Mouse (Mus musculus) intestine, embryonic 14.5 days (tissue): Measurements from ENCODE around the gene Ppp1r9b. TPM values are rescaled to one million over a fixed set of nuclear protein-coding genes. Genes with fewer than 3 reads are reported as not detected.

Experiments
- ATAC-seq: fragments of 200-750 bp; cut with Nextera tagmentation; replicated peaks from 2 replicates; pipeline ENCODE4 v1.8.0; 2017; ENCODE audit warnings: low read depth, moderate number of reproducible peaks, moderate TSS enrichment, moderate library complexity; ENCODE audit not compliant: low FRiP score, low TSS enrichment
- DNase-seq: peaks from one replicate; pipeline ENCODE4 v3.0.0-alpha.2; 2018; ENCODE audit warnings: low spot score
- H3K27ac ChIP-seq: fragments of 300-500 bp; sonication (generic); 2 replicates; pipeline ENCODE4 v1.5.1; 2014; ENCODE audit warnings: low read depth, mild to moderate bottlenecking, control low read depth
- H3K27me3 ChIP-seq: fragments of 300-500 bp; sonication (generic); replicated peaks from 2 replicates; pipeline ENCODE4 v1.6.1; 2014; ENCODE audit warnings: low read length, control low read depth; ENCODE audit not compliant: control insufficient read depth, insufficient read depth
- H3K36me3 ChIP-seq: fragments of 300-500 bp; sonication (generic); 2 replicates; pipeline ENCODE4 v1.6.1; 2014; ENCODE audit warnings: low read length, control low read depth; ENCODE audit not compliant: control insufficient read depth, insufficient read depth
- H3K4me1 ChIP-seq: fragments of 300-500 bp; sonication (generic); replicated peaks from 2 replicates; pipeline ENCODE4 v1.6.1; 2014; ENCODE audit warnings: low read length, control low read depth, mixed read lengths; ENCODE audit not compliant: control insufficient read depth, insufficient read depth
- H3K4me2 ChIP-seq: fragments of 300-500 bp; sonication (generic); 2 replicates; pipeline ENCODE4 v1.6.1; 2014; ENCODE audit warnings: low read length
- H3K4me3 ChIP-seq: fragments of 300-500 bp; sonication (generic); 2 replicates; pipeline ENCODE4 v1.5.1; 2014; ENCODE audit warnings: low read depth, low read length, control low read depth, mixed read lengths
- H3K9ac ChIP-seq: fragments of 300-500 bp; sonication (generic); 2 replicates; pipeline ENCODE4 v1.6.1; 2014; ENCODE audit warnings: mild to moderate bottlenecking, low read length
- H3K9me3 ChIP-seq: fragments of 300-500 bp; sonication (generic); 2 replicates; pipeline ENCODE4 v1.6.1; 2016; ENCODE audit warnings: low read length, control low read depth; ENCODE audit not compliant: control insufficient read depth
- WGBS: fragments of 180-500 bp; shearing (Covaris S2); extraction: QIAGEN DNeasy Blood & Tissue Kit; methylation state at CpG from one replicate; pipeline ENCODE4 v1.1.7; 2014; 5-methylcytosine and 5-hydroxymethylcytosine counted together
- polyA plus RNA-seq: library from polyadenylated mRNA; unstranded; fragments of >200 nt; fragmentation: Nextera tagmentation; extraction: Ambion mirVana; gene quantifications from 2 replicates; pipeline ENCODE4 v1.2.1, GENCODE M21; 2014

Gene Ppp1r9b
- polyA plus RNA-seq, 1 experiment from 2014 or later: 11.9 TPM

- Histone ChIP-seq H3K4me2 (no peak overlapping the region), H3K27ac (peak overlapping the region; percentile 30; the same call in 1 of the 2 replicates), H3K9ac (no peak overlapping the region), H3K4me1 (peaks cover 21% of the 10 kb centered on the region), H3K36me3 (no peaks in the 10 kb centered on the region), H3K27me3 (no peaks in the 10 kb centered on the region), H3K9me3 (no peaks in the 10 kb centered on the region), H3K4me3 (no peak overlapping the region)
- DNase-seq: no peak
- WGBS: 19% methylated on average over 1 of the region's 1 CpGs
- ATAC-seq: no peak
Observed at GRCm38 (mm10) chr11:94985140-94985539, 5.7 kb upstream of the Ppp1r9b start.

GRCm38 (mm10) chr11:94985822-94986221 lies 5.0 kb upstream of the Ppp1r9b start:
- peaks cover 25% of the 10 kb centered on the region for H3K4me1 ChIP-seq
- H3K9ac ChIP-seq: no peak overlapping the region
- H3K27me3 ChIP-seq: no peaks in the 10 kb centered on the region
- no peak for ATAC-seq
- no peak for DNase-seq
- H3K4me2 ChIP-seq: no peak overlapping the region
- 66% methylated on average over 5 of the region's 5 CpGs for whole genome bisulfite sequencing
- H3K36me3 ChIP-seq: no peaks in the 10 kb centered on the region
- no peak overlapping the region; the same call in 1 of the 2 replicates for H3K27ac ChIP-seq
- no peak overlapping the region for H3K4me3 ChIP-seq
- H3K9me3 ChIP-seq: no peaks in the 10 kb centered on the region

DNA sequence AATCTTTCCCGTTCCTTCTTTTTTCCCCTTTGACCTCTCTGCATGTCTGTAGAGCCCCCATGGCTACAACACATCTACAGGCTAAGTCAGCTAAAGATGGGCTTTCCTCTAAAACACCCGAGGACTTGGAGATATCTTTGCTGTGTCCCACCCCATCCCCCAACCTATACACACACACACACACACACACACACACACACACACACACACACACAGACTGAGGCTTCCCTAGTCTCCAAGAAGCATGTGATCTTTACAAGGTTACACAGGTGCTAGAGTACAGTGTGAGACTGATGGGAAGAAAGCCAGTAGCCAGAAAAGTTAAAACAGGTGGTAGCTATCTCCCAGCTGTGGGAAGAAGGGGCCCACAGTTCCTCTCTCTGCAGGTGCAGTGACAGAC lies 4.4 kb upstream of the Ppp1r9b start:
- Histone ChIP-seq H3K27me3 (no peaks in the 10 kb centered on the region), H3K4me3 (no peak overlapping the region), H3K9me3 (no peaks in the 10 kb centered on the region), H3K4me2 (no peak overlapping the region), H3K27ac (no peak overlapping the region), H3K9ac (no peak overlapping the region), H3K4me1 (peaks cover 25% of the 10 kb centered on the region), H3K36me3 (no peaks in the 10 kb centered on the region)
- ATAC-seq: no peak
- DNase-seq: no peak
- 63% methylated on average over 2 of the region's 2 CpGs for WGBS

- Histone ChIP-seq H3K36me3 (no peaks in the 10 kb centered on the region), H3K4me2 (no peak overlapping the region), H3K27ac (no peak overlapping the region), H3K9me3 (no peaks in the 10 kb centered on the region), H3K9ac (no peak overlapping the region), H3K4me1 (peaks cover 25% of the 10 kb centered on the region), H3K4me3 (no peak overlapping the region), H3K27me3 (no peaks in the 10 kb centered on the region)
- ATAC-seq (no peak), DNase-seq (no peak)
- WGBS: 57% methylated on average over 6 of the region's 6 CpGs
Observed at GRCm38 (mm10) chr11:94987341-94987740, 3.5 kb upstream of the Ppp1r9b start.

DNA sequence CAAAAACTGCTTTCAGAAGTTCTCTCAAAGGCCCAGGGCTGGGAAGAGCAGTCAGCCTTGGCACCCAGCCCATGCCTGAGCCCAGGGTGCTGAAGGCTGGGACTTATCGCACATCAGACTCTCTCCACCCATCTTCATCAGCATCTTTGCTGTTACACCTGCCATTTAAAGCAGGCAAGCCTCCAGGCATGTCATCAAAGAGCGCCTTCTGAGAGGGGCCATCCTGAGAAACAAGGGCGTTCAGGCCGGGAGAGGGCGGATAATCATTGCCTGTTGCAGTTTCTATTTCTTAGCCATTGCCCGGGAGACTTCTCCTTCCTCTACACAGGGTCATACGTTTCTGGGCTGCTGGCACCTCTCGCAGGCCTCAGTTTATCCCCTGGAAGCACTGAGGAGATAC lies 3.0 kb upstream of the Ppp1r9b start:
- Histone ChIP-seq H3K9ac (no peak overlapping the region), H3K9me3 (no peaks in the 10 kb centered on the region), H3K27ac (no peak overlapping the region), H3K4me3 (no peak overlapping the region), H3K4me1 (peaks cover 26% of the 10 kb centered on the region), H3K27me3 (no peaks in the 10 kb centered on the region), H3K36me3 (no peaks in the 10 kb centered on the region), H3K4me2 (no peak overlapping the region)
- ATAC-seq (no peak), DNase-seq (no peak)
- WGBS: 87% methylated on average over 8 of the region's 8 CpGs

GRCm38 (mm10) chr11:94988780-94989561 lies 1.9 kb upstream of the Ppp1r9b start:
- H3K36me3 ChIP-seq: no peaks in the 10 kb centered on the region
- H3K4me2 ChIP-seq: peak overlapping the region; percentile 98
- no peaks in the 10 kb centered on the region for H3K9me3 ChIP-seq
- WGBS: 17% methylated on average over 10 of the region's 10 CpGs
- H3K9ac ChIP-seq: peak overlapping the region; percentile 29
- H3K27me3 ChIP-seq: no peaks in the 10 kb centered on the region
- H3K4me1 ChIP-seq: peaks cover 38% of the 10 kb centered on the region
- DNase-seq (no peak), ATAC-seq (no peak)
- H3K4me3 ChIP-seq: peak overlapping the region; percentile 88
- peak overlapping the region; percentile 81 for H3K27ac ChIP-seq

DNA sequence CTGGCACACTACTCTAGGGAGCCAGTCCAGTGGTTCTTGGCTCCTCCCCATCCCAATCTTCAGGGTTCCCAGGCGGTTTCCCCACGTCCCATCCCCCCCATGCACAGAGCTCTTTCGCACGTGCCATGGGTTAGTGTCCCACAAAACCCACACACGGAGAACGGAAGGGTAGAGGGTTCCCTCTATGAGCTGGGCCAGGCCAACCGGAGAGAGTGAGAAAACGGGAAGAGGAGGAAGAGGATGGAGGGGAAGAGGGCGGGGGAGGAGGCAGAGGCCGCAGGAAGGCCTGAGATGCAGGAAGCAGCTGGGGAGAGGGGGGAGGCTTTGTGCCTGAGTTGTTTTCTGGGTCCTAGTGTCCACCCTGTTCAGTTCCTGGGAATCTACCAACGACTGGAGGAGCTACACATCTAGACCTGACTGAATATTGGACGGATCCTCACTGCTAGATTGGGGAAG lies 1.2 kb upstream of the Ppp1r9b start:
- no peaks in the 10 kb centered on the region for H3K27me3 ChIP-seq
- peak; percentile 89 for DNase-seq
- peak overlapping the region; percentile 98 for H3K4me2 ChIP-seq
- no peaks in the 10 kb centered on the region for H3K9me3 ChIP-seq
- peak overlapping the region; percentile 86 for H3K9ac ChIP-seq
- peak overlapping the region; percentile 81 for H3K27ac ChIP-seq
- peaks cover 44% of the 10 kb centered on the region for H3K4me1 ChIP-seq
- peak; percentile 58 for ATAC-seq
- H3K36me3 ChIP-seq: 0 out of 2 replicates have a peak, but pooled peaks cover 4% of the 10 kb centered on the region
- H3K4me3 ChIP-seq: peak overlapping the region; percentile 88
- under 1% methylated on average over 12 of the region's 12 CpGs for WGBS

GRCm38 (mm10) chr11:94990102-94990748 lies 610 bp upstream of the Ppp1r9b start:
- Histone ChIP-seq H3K4me1 (peaks cover 50% of the 10 kb centered on the region), H3K27me3 (no peaks in the 10 kb centered on the region), H3K4me2 (peak overlapping the region; percentile 98), H3K27ac (peak overlapping the region; percentile 81), H3K4me3 (peak overlapping the region; percentile 88), H3K9ac (peak overlapping the region; percentile 86), H3K9me3 (no peaks in the 10 kb centered on the region), H3K36me3 (0 out of 2 replicates have a peak, but pooled peaks cover 9% of the 10 kb centered on the region)
- 45% methylated on average over 6 of the region's 6 CpGs for WGBS
- DNase-seq: no peak
- no peak for ATAC-seq
